In the genomic region with DNA sequence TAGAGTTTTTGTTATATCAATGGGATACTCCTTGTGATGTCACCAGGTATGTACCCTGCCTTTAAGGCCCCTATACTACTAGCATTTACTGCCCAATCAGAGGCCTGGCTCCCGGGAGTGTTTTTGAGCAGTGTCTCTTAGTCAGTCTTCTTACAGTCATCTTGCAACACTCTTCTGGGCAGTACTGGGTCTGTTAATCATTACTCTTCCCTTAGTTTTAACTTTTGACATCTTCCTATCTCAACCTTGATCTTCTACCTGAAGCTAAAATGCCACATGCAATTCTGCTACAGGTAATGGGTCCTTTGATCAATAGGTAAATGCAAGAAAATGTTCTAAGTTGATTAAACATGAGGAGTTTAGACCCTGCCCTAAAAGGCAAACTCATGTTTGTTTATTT, we compare ENCODE assay signal across 14 mouse cellular contexts.
"Had no signal": no experiment of that assay in that cellular context is flagged by ENCODE, and none has a peak within 500 bp of the region (broad histone marks: within the 10 kb centered on the region; RNA-seq: fewer than 3 reads in every experiment).

No protein-coding gene starts in this region.

- H3K9me3 ChIP-seq: neural tube, embryonic 15.5 days; stomach, embryonic 15.5 days had no signal

- H3K4me2 ChIP-seq: neural tube, embryonic 15.5 days; stomach, embryonic 15.5 days had no signal

- H3K4me3 ChIP-seq: neural tube, embryonic 15.5 days; stomach, embryonic 15.5 days had no signal

- H3K9ac ChIP-seq: neural tube, embryonic 15.5 days; stomach, embryonic 15.5 days had no signal

- H3K27ac ChIP-seq: neural tube, embryonic 15.5 days; stomach, embryonic 15.5 days; stomach, postnatal 0 days had no signal

- H3K4me1 ChIP-seq: neural tube, embryonic 15.5 days; stomach, embryonic 15.5 days had no signal

- H3K27me3 ChIP-seq: neural tube, embryonic 15.5 days; stomach, embryonic 15.5 days had no signal

- DNase-seq: retina, postnatal 1 day; right cerebral cortex, postnatal 14 days; right cerebral cortex, postnatal 25 days; right cerebral cortex, postnatal 4 days; spleen, adult 18-20 months; thymus, adult 18-20 months; thymus, adult 2 months; thymus, postnatal 14 days; thymus, postnatal 25 days; thymus, postnatal 36 days; thymus, postnatal 4 days had no signal

- H3K36me3 ChIP-seq: neural tube, embryonic 15.5 days; stomach, embryonic 15.5 days had no signal
